Mouse (Mus musculus) G1E (cell line): ENCODE results near the gene Olfr849. TPM values are rescaled to one million over a fixed set of nuclear protein-coding genes. Genes with fewer than 3 reads are reported as not detected.

Experiments used
- ATAC-seq: 2 replicates; pipeline ENCODE4 v1.8.0; 2016; ENCODE audit warnings: mild to moderate bottlenecking; ENCODE audit not compliant: insufficient number of reproducible peaks, poor library complexity, low FRiP score, severe bottlenecking; ENCODE audit errors: extremely low read depth
- DNase-seq: peaks from one replicate; pipeline ENCODE4 v3.0.0; 2012; ENCODE audit warnings: low spot score
- H3K27me3 ChIP-seq: 2 replicates; pipeline ENCODE4 v1.6.1; 2012; ENCODE audit warnings: mild to moderate bottlenecking, low read length, inconsistent platforms; ENCODE audit not compliant: insufficient read depth
- H3K36me3 ChIP-seq: replicated peaks from 2 replicates; pipeline ENCODE3; 2012; ENCODE audit warnings: mild to moderate bottlenecking, inconsistent platforms
- H3K4me1 ChIP-seq: 2 replicates; pipeline ENCODE4 v1.6.1; 2012; ENCODE audit warnings: low read depth, low read length, inconsistent platforms, mixed read lengths; ENCODE audit not compliant: insufficient read depth
- H3K4me3 ChIP-seq: 2 replicates; pipeline ENCODE4 v1.5.1; 2012; ENCODE audit warnings: low read depth, mild to moderate bottlenecking, inconsistent platforms, low read length, moderate library complexity, mixed read lengths
- H3K9me3 ChIP-seq: replicated peaks from 2 replicates; pipeline ENCODE4 v1.6.1; 2012; ENCODE audit warnings: inconsistent platforms
- CTCF ChIP-seq: IDR thresholded peaks from 2 replicates; pipeline ENCODE4 v1.5.1; 2012; ENCODE audit warnings: low read depth, low read length, inconsistent platforms, mixed read lengths
- GATA1 ChIP-seq: IDR thresholded peaks from 2 replicates; pipeline ENCODE4 v1.6.1; 2012; ENCODE audit warnings: borderline replicate concordance, low read length, inconsistent platforms, mixed read lengths
- GATA2 ChIP-seq: IDR thresholded peaks from 2 replicates; pipeline ENCODE4 v1.6.1; 2012; ENCODE audit warnings: low read depth, low read length, inconsistent platforms, borderline replicate concordance
- POLR2AphosphoS5 ChIP-seq: IDR thresholded peaks from 2 replicates; pipeline ENCODE4 v1.6.1; 2012; ENCODE audit warnings: low read depth, low read length, inconsistent platforms; ENCODE audit not compliant: insufficient replicate concordance
- TAL1 ChIP-seq: conservative IDR thresholded peaks from 2 replicates; pipeline ENCODE4 v1.6.1; 2012; ENCODE audit warnings: low read depth, low read length, inconsistent platforms, mixed read lengths
- polyA plus RNA-seq: library from polyadenylated mRNA; stranded (reverse); fragments of >175 nt; gene quantifications from 2 replicates; pipeline ENCODE4 v1.2.3, GENCODE M21; 2012
- total RNA-seq, 2 experiments: library from RNA; stranded (forward) in 1 of 2; stranded (reverse) in 1 of 2; fragments of 200-1000 nt in 1 of 2; fragments of >200 nt in 1 of 2; fragmentation: Nextera tagmentation in 1 of 2; gene quantifications; 2 replicates each; pipeline ENCODE4 v1.2.3; 2014 to 2017

The Olfr849 gene
- total RNA-seq (2014; fragmentation: Nextera tagmentation) (not detected in 2 replicates), total RNA-seq (2017) (0.05 and 0.06 TPM in 2 replicates), polyA plus RNA-seq (not detected in 2 replicates)

DNA sequence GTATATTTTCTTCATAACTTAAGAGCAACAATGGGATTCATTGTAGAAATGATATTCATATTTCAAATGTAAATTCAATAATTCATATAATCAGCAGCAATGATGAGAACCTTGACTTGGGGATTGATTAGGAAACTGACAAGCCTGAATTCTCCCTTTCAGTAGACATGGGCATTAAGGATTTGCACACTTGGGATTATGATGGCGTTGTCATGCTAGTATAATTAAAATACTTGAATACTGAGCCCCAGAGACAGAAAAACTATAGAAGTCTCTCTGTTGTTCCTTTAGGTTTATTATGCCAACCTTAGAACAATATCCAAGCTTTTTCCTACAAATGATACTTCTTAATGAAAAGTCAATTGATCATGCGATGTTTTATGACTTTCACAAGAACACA, at the start of gene Olfr849:
Gene Olfr849, plus strand, starts transcription at position 301 of the 400 bp plus-strand sequence.
- no peaks in the 10 kb centered on the region for H3K27me3 ChIP-seq
- ATAC-seq (no peak), DNase-seq (no peak)
- H3K4me1 ChIP-seq = no peaks in the 10 kb centered on the region
- no peak within 1 kb of the TSS for H3K4me3 ChIP-seq
- no peak for TF ChIP-seq CTCF
- no peak for TF ChIP-seq TAL1
- TF ChIP-seq GATA2 = no peak
- no peak for TF ChIP-seq POLR2AphosphoS5
- TF ChIP-seq GATA1 = no peak
- no peaks in the 10 kb centered on the region for H3K36me3 ChIP-seq
- H3K9me3 ChIP-seq = no peaks in the 10 kb centered on the region

DNA sequence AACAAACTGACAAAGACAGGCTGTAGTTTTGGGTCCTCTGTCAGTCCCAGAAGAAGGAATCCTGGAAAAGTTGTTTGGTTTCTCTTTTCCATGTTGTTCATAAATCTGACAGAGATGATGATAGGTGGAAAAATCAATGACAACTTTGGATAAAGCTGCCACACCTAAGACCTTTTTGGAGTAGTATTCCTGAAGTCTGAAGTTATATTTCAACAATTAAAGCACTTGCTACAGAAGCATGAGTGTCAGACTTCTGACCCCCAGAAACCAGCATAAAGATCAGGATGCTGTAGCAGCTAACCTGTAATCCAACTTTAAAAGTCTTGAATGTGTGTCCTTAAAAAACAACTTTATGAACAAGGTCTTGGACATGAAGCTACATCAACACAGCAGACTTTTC, 38.1 kb downstream of the Olfr849 start, which contains the start of gene Olfr850:
Gene Olfr850, minus strand, starts transcription at position 101 of the 400 bp plus-strand sequence.
- no peak for ATAC-seq
- Histone ChIP-seq H3K9me3 (no peaks in the 10 kb centered on the region), H3K4me3 (no peak within 1 kb of the TSS), H3K36me3 (no peaks in the 10 kb centered on the region), H3K27me3 (no peaks in the 10 kb centered on the region), H3K4me1 (no peaks in the 10 kb centered on the region)
- DNase-seq = no peak
- TF ChIP-seq POLR2AphosphoS5 (no peak), GATA1 (no peak), TAL1 (no peak), GATA2 (no peak), CTCF (no peak)

DNA sequence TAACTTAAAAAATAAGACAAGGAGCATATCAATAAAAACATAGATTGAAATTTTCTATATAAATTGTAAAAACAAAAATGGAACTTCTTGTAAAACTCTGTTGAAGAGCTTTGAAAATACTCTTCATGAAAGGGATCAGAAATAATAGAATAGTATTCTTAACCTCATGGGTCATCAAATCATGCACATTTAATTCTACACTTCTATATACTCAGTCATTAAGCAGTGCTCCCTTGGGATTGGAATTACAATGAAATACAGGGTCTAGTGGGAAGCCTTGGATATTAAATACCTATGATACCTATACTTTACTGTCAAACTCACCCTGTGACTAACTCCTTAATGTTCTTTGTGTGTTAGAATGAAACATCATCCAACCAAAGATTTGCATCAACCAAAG, 52.9 kb downstream of the Olfr849 start, which contains the start of gene Olfr851:
Gene Olfr851, plus strand, starts transcription at position 301 of the 400 bp plus-strand sequence.
- Histone ChIP-seq H3K4me1 (no peaks in the 10 kb centered on the region), H3K4me3 (no peak within 1 kb of the TSS), H3K27me3 (no peaks in the 10 kb centered on the region), H3K36me3 (no peaks in the 10 kb centered on the region), H3K9me3 (no peaks in the 10 kb centered on the region)
- DNase-seq (no peak), ATAC-seq (no peak)
- TF ChIP-seq TAL1 (no peak), GATA1 (no peak), POLR2AphosphoS5 (no peak), GATA2 (no peak), CTCF (no peak)

Other genes with a start within 250 kb of the Olfr849 start
- not detected in 2 replicates for gene Olfr843, start 188.3 kb upstream of the Olfr849 start, total RNA-seq (2014; fragmentation: Nextera tagmentation)
- gene Olfr843, start 188.3 kb upstream of the Olfr849 start, total RNA-seq (2017) = 0.06 and 0.11 TPM in 2 replicates
- gene Olfr843, start 188.3 kb upstream of the Olfr849 start, polyA plus RNA-seq = not detected in 2 replicates
- not detected in 2 replicates for gene Olfr844, start 123.9 kb upstream of the Olfr849 start, total RNA-seq (2014; fragmentation: Nextera tagmentation)
- gene Olfr844, start 123.9 kb upstream of the Olfr849 start, total RNA-seq (2017) = 0.11 and 0.17 TPM in 2 replicates
- not detected in 2 replicates for gene Olfr844, start 123.9 kb upstream of the Olfr849 start, polyA plus RNA-seq
- not detected in 2 replicates for gene Olfr845, start 103.8 kb upstream of the Olfr849 start, total RNA-seq (2014; fragmentation: Nextera tagmentation)
- 0.11 and 0.12 TPM in 2 replicates for gene Olfr845, start 103.8 kb upstream of the Olfr849 start, total RNA-seq (2017)
- not detected in 2 replicates for gene Olfr845, start 103.8 kb upstream of the Olfr849 start, polyA plus RNA-seq
- gene Olfr846, start 76.3 kb upstream of the Olfr849 start, total RNA-seq (2014; fragmentation: Nextera tagmentation) = not detected in 2 replicates
- gene Olfr846, start 76.3 kb upstream of the Olfr849 start, total RNA-seq (2017) = 0.22 and 0.29 TPM in 2 replicates
- gene Olfr846, start 76.3 kb upstream of the Olfr849 start, polyA plus RNA-seq = not detected in 2 replicates
- gene Olfr847, start 61.6 kb upstream of the Olfr849 start, total RNA-seq (2014; fragmentation: Nextera tagmentation) = not detected in 2 replicates
- gene Olfr847, start 61.6 kb upstream of the Olfr849 start, total RNA-seq (2017) = not detected in 2 replicates
- not detected in 2 replicates for gene Olfr847, start 61.6 kb upstream of the Olfr849 start, polyA plus RNA-seq
- gene Olfr850, start 38.0 kb downstream of the Olfr849 start, total RNA-seq (2014; fragmentation: Nextera tagmentation) = not detected in 2 replicates
- 0.60 TPM in 1 of 2 replicates, not detected in the other for gene Olfr850, start 38.0 kb downstream of the Olfr849 start, total RNA-seq (2017)
- gene Olfr850, start 38.0 kb downstream of the Olfr849 start, polyA plus RNA-seq = not detected in 2 replicates
- not detected in 2 replicates for gene Olfr851, start 53.0 kb downstream of the Olfr849 start, total RNA-seq (2014; fragmentation: Nextera tagmentation)
- 0.11 TPM in 1 of 2 replicates, not detected in the other for gene Olfr851, start 53.0 kb downstream of the Olfr849 start, total RNA-seq (2017)
- gene Olfr851, start 53.0 kb downstream of the Olfr849 start, polyA plus RNA-seq = not detected in 2 replicates
- not detected in 2 replicates for gene Olfr853, start 100.8 kb downstream of the Olfr849 start, total RNA-seq (2014; fragmentation: Nextera tagmentation)
- 0.22 TPM in 1 of 2 replicates, not detected in the other for gene Olfr853, start 100.8 kb downstream of the Olfr849 start, total RNA-seq (2017)
- not detected in 2 replicates for gene Olfr853, start 100.8 kb downstream of the Olfr849 start, polyA plus RNA-seq
- not detected in 2 replicates for gene Olfr854, start 127.1 kb downstream of the Olfr849 start, total RNA-seq (2014; fragmentation: Nextera tagmentation)
- gene Olfr854, start 127.1 kb downstream of the Olfr849 start, total RNA-seq (2017) = 0.49 TPM in 1 of 2 replicates, not detected in the other
- not detected in 2 replicates for gene Olfr854, start 127.1 kb downstream of the Olfr849 start, polyA plus RNA-seq
- gene Olfr855, start 142.4 kb downstream of the Olfr849 start, total RNA-seq (2014; fragmentation: Nextera tagmentation) = not detected in 2 replicates
- gene Olfr855, start 142.4 kb downstream of the Olfr849 start, total RNA-seq (2017) = 0.05 TPM in 1 of 2 replicates, not detected in the other
- not detected in 2 replicates for gene Olfr855, start 142.4 kb downstream of the Olfr849 start, polyA plus RNA-seq
- gene Zfp317, start 181.8 kb downstream of the Olfr849 start, total RNA-seq (2014; fragmentation: Nextera tagmentation) = 46.0 and 51.4 TPM in 2 replicates
- gene Zfp317, start 181.8 kb downstream of the Olfr849 start, total RNA-seq (2017) = 45.9 and 46.5 TPM in 2 replicates
- gene Zfp317, start 181.8 kb downstream of the Olfr849 start, polyA plus RNA-seq = 1.2 and 1.6 TPM in 2 replicates